Mouse (Mus musculus): ENCODE data around the gene Zfp518a. TPM values are rescaled to one million over a fixed set of nuclear protein-coding genes. Genes with fewer than 3 reads are reported as not detected.

The Zfp518a gene
- 4.9 and 5.4 TPM in 2 replicates for polyA plus RNA-seq (2015; fragmentation: Nextera tagmentation; extraction: Ambion mirVana)

DNA sequence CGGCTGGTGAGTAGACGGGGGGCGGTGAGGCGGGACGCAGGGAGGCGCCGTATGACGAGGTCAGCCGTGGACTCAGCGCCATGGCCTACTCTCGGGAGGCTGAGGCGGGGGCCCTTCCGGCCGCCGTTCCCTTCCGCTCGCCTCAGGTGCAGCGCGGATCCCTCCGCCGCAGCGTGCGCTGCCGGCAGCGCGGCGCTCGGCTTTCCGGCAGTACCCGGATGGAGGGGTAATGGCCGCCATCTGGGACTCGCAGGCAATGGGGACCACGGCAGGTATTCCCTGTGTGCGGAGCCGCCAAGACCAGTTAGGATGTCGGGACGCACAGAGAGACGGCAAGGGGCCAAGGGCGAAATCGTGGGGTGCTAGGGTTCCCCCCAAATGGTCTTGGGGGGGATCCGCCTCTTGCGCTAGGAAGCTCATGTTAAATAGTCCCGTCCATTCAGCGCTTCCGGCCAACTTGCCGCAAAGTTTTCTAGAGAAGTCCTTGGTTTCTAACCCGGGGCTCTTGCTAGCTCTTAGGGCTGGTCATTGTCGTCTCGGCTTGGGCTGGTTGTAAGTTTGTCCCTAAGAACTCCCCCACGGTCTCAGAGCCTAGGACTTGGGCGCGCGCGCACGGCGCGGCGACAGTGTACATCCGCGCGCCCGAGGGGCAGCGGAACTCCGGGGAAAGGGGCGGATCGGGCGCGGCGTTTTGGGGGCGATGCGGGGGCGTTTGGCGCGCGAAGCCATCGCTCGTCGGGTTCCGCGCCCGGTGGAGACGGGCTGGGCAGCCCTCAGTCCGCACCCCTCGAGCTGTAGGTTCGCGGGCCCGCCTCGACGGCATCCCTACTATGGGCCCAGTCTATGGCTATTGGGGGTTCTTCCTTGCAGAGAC, at the start of gene Zfp518a:
Zfp518a (plus strand) TSS at position 187 of the 874 bp plus-strand sequence.
- ATAC-seq (ENCODE audit: low FRiP score, low read depth): peak; percentile 92
- peaks cover 5% of the 10 kb centered on the region for H3K4me1 ChIP-seq (replicated peaks)
- H3K4me2 ChIP-seq: peak within 1 kb of the TSS; percentile 67
- peak within 1 kb of the TSS; percentile 96 for H3K27ac ChIP-seq (replicated peaks)
- H3K27me3 ChIP-seq: peaks cover 26% of the 10 kb centered on the region
- H3K36me3 ChIP-seq: no peaks in the 10 kb centered on the region
- H3K9me3 ChIP-seq: no peaks in the 10 kb centered on the region
- under 1% methylated on average over 89 of the region's 89 CpGs for WGBS
- H3K9ac ChIP-seq: peak within 1 kb of the TSS; percentile 69
- H3K4me3 ChIP-seq: peak within 1 kb of the TSS; percentile 80

DNA sequence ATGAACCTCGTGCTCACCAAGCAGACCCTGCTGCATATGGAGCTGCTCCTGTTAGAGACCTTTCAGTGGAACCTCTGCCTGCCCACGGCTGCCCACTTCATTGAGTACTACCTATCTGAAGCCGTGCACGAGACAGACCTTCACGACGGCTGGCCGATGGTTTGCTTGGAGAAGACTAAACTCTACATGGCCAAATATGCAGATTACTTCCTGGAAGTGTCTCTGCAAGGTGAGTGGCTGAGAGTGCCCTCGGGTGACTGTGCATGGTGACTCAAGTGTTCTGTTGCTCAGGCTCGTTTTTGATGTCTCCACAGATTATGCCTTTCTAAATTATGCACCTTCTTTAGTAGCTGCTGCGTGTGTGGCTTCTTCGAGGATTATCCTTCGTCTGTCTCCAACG, 49.8 kb upstream of the Zfp518a start:
- Histone ChIP-seq H3K9ac (no peak overlapping the region), H3K4me3 (no peak overlapping the region), H3K27ac (replicated peaks) (no peak overlapping the region), H3K27me3 (no peaks in the 10 kb centered on the region), H3K4me1 (replicated peaks) (no peaks in the 10 kb centered on the region), H3K4me2 (no peak overlapping the region), H3K36me3 (peaks cover 70% of the 10 kb centered on the region), H3K9me3 (no peaks in the 10 kb centered on the region)
- 90% methylated on average over 13 of the region's 13 CpGs for WGBS
- ATAC-seq (ENCODE audit: low FRiP score, low read depth): no peak

DNA sequence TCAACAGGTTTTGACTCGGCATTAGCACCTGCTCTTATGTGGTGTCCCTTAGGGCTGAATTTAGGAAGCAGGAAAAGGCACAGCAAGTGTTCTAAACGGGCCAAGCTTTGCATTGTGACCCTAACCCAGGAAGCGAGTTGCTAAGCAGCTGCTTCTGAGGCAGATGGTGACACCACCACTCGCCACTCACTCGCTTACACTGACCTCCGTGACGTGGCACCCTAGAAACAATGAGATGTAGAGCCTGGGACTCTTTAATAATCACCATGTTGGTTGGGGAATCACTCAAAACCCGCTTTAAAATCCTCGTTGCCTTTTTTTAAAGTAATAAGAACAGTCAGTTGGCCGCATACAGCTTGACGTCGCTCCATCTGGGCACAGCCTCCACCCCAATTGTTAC, 45.1 kb upstream of the Zfp518a start:
- Histone ChIP-seq H3K4me1 (replicated peaks) (no peaks in the 10 kb centered on the region), H3K36me3 (peaks cover 51% of the 10 kb centered on the region), H3K27ac (replicated peaks) (no peak overlapping the region), H3K4me2 (no peak overlapping the region), H3K27me3 (no peaks in the 10 kb centered on the region), H3K4me3 (no peak overlapping the region), H3K9me3 (no peaks in the 10 kb centered on the region), H3K9ac (no peak overlapping the region)
- no peak for ATAC-seq (ENCODE audit: low FRiP score, low read depth)
- 71% methylated on average over 12 of the region's 12 CpGs for WGBS

DNA sequence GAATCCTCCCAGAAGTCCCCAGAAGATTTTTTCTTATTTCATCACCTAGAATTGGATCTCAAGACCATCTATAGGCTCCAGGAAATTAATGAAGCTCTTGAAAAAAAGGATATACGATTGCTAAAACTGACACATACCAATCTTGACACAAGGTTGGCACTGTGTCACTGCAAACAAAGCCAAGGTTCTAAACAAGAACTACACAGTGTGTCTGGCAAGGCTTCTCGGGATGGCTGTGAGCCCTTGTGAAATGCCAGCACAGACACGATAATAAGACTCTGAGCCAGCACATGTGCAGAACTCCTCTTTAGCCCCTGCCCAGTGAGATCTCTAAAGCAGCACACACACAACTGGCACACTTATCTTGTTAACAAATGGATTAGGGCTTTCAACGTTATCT, 35.0 kb upstream of the Zfp518a start:
- Histone ChIP-seq H3K36me3 (no peaks in the 10 kb centered on the region), H3K9ac (no peak overlapping the region), H3K4me1 (replicated peaks) (no peaks in the 10 kb centered on the region), H3K9me3 (no peaks in the 10 kb centered on the region), H3K4me2 (no peak overlapping the region), H3K4me3 (no peak overlapping the region), H3K27ac (replicated peaks) (no peak overlapping the region), H3K27me3 (0 out of 2 replicates have a peak, but pooled peaks cover 8% of the 10 kb centered on the region)
- no peak for ATAC-seq (ENCODE audit: low FRiP score, low read depth)
- 60% methylated on average over 4 of the region's 4 CpGs for WGBS

DNA sequence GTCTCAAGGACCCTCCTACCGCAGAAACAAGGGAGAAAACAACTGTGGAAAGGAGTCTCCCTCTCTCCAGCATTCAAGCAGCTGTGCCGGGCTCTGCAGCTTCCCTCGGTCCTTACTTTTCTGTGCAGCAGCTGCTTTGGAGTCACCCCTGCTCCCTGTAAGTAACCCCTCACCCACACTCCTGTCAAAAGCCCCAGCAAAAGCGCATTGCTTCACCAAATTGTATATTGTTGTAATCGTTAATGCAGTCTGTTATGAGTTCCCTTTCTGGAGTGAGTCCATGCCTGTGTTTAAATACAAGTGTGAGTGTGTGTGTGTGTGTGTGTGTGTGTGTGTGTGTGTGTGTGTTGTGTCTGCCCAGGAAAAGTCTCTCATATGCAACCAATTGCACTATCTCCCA, 26.2 kb upstream of the Zfp518a start:
- no peak overlapping the region for H3K27ac ChIP-seq (replicated peaks)
- H3K9ac ChIP-seq: no peak overlapping the region
- no peak for ATAC-seq (ENCODE audit: low FRiP score, low read depth)
- H3K27me3 ChIP-seq: peaks cover 44% of the 10 kb centered on the region; the same call in 1 of the 2 replicates
- H3K4me3 ChIP-seq: no peak overlapping the region
- 40% methylated on average over 5 of the region's 5 CpGs for WGBS
- H3K36me3 ChIP-seq: no peaks in the 10 kb centered on the region
- no peak overlapping the region for H3K4me2 ChIP-seq
- no peaks in the 10 kb centered on the region for H3K4me1 ChIP-seq (replicated peaks)
- no peaks in the 10 kb centered on the region for H3K9me3 ChIP-seq

DNA sequence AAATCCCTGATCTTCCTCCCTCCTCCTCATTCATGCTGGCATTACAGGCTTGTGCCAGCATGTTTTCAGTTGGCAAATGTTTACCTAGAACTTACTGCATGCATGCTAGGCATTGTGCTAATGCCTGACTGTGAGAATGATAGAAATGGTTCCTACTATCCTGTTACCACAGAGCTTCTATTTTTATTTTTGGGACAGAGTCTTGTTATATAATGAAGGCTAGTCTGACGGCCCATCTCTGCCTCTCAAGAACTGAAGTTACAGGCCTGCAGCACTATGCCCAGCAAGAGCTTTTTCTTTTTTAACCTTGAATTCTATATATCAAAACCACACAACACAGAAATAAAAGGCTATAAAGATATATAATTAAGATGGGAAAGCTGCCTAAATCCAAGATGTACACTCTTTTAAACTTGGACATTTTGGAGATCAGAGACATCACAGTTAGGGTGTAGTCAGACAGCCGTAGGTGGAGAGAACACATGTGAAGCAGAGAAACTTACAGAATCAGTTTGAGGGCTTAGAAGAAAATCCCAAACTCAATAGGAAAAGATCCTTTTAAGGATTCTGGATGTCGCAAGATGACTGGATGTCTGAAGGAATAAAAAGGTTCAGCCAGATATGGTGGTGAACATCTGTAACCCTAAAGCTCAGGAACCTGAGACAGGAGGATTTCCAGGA, 24.9 kb upstream of the Zfp518a start:
- Histone ChIP-seq H3K4me3 (no peak overlapping the region), H3K36me3 (no peaks in the 10 kb centered on the region), H3K27me3 (peaks cover 43% of the 10 kb centered on the region), H3K9ac (no peak overlapping the region), H3K9me3 (no peaks in the 10 kb centered on the region), H3K4me2 (no peak overlapping the region), H3K27ac (replicated peaks) (no peak overlapping the region), H3K4me1 (replicated peaks) (no peaks in the 10 kb centered on the region; the same call in 1 of the 2 replicates)
- 90% methylated on average over 3 of the region's 3 CpGs for WGBS
- no peak for ATAC-seq (ENCODE audit: low FRiP score, low read depth)

DNA sequence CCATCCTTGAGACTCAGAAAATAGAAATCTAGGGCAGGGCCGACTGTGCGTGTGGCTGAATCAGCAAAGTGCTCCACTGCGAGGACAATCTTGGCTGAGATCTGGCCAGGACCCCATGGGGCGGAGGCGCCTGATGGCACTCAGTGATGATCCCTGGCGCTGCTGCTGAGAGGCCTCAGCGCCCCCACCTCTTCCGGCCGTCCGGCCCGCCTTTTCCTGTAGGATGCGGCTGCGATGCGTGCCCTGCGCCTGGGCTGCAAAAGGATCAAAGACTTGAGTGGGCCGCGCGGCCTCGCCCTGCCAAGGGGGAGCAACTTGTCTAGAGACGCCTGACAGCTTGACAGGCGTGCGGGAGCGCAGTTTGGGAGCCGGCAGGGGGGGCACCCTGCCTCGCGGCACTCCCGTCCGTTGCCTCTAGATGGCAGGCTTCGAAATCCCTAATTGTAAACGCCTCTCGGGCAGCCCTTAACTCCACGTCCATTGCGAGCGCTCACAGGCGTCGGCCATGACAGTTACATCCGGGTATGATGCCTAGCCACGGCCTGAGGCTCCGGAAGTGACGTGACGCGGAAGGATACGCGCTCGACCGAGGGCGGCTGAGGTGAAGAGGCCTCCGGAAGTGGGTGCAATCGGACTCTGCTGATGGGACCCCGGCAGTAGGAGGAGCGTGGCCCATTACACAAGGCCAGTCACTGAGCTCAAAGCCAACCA, 21.4 kb upstream of the Zfp518a start:
- ATAC-seq (ENCODE audit: low FRiP score, low read depth): peak; percentile 99
- peak overlapping the region; percentile 75 for H3K4me2 ChIP-seq
- WGBS: under 1% methylated on average over 50 of the region's 51 CpGs

DNA sequence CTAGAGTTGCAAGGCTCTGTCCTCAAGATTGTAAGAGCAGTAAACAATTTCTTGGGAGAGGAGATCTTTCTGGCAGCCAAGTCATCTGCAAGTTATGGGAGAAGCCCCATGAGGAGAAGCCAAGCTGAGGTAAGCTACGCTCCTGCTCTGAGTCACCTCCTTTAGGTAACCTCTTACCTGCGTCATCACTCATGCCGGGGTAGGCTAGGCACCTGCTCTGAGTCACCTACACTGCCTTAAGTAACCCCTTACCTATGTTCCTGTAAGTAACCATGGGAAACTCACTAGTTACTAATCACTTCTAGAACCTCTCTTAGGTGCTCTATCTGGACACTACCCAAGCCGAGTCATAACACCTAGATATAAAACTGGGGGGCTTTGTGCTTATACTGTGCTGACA, 12.8 kb upstream of the Zfp518a start:
- no peak overlapping the region for H3K27ac ChIP-seq (replicated peaks)
- no peak for ATAC-seq (ENCODE audit: low FRiP score, low read depth)
- WGBS: 93% methylated on average over 4 of the region's 4 CpGs
- H3K9ac ChIP-seq: no peak overlapping the region
- no peaks in the 10 kb centered on the region for H3K4me1 ChIP-seq (replicated peaks)
- no peak overlapping the region for H3K4me3 ChIP-seq
- no peaks in the 10 kb centered on the region for H3K36me3 ChIP-seq
- H3K4me2 ChIP-seq: no peak overlapping the region
- H3K27me3 ChIP-seq: peaks cover 78% of the 10 kb centered on the region
- no peaks in the 10 kb centered on the region for H3K9me3 ChIP-seq

More for the DNA sequence above, 21.4 kb upstream of the Zfp518a start:
- Histone ChIP-seq H3K9ac (peak overlapping the region; percentile 66), H3K36me3 (no peaks in the 10 kb centered on the region), H3K4me3 (peak overlapping the region; percentile 72), H3K4me1 (replicated peaks) (no peaks in the 10 kb centered on the region; the same call in 1 of the 2 replicates), H3K9me3 (no peaks in the 10 kb centered on the region), H3K27ac (replicated peaks) (peak overlapping the region; percentile 97), H3K27me3 (peaks cover 57% of the 10 kb centered on the region)

DNA sequence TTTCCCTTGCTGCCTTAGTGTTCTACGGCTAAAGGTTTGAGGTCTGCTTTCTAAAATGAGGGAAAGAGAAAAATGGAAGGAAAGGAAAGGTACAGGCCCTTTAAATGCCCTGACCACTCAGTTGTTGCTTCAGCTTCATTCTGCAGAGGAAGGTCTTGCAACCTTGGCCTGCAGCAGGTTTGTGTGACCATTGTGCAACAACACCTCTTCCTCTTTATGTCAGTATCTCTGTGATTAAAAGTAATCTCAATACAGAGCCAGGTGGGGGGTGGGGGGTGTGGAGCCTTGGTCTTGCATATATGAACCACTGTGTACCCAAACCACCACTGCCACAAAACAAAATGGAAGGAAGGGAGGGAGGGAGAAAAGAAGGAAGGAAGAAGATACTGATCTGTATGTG, 5.6 kb upstream of the Zfp518a start:
- no peak overlapping the region for H3K9ac ChIP-seq
- no peak overlapping the region for H3K27ac ChIP-seq (replicated peaks)
- peaks cover 69% of the 10 kb centered on the region for H3K27me3 ChIP-seq
- H3K4me1 ChIP-seq (replicated peaks): no peaks in the 10 kb centered on the region
- ATAC-seq (ENCODE audit: low FRiP score, low read depth): no peak
- no peaks in the 10 kb centered on the region for H3K9me3 ChIP-seq
- 86% methylated on average over 1 of the region's 1 CpGs for WGBS
- no peaks in the 10 kb centered on the region for H3K36me3 ChIP-seq
- H3K4me3 ChIP-seq: no peak overlapping the region
- H3K4me2 ChIP-seq: no peak overlapping the region

DNA sequence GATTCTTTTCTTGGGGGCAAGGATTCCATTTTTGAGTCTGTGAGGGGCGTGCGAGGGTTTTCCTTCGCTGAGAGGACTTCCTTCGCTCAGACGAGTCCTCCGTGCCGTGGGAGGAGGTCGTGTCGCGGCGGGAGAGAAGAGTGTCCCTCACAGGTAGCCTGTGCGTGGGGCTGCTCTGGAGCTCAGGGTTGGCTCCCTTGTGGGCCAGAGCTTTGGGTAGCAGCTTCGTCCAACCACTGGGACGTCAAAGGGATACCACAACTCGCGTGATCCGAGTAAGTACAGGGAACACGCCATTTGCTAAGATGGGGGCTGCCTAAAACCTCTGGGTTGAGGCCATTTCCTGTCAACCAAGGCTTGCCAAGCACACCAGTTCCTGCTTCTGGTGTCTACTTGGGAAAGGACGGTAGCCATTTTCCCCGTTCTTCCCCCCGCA, 416 bp upstream of the Zfp518a start:
- Histone ChIP-seq H3K9me3 (no peaks in the 10 kb centered on the region), H3K27ac (replicated peaks) (peak overlapping the region; percentile 96), H3K4me1 (replicated peaks) (peaks cover 5% of the 10 kb centered on the region), H3K9ac (peak overlapping the region; percentile 69), H3K4me3 (peak overlapping the region; percentile 80), H3K36me3 (no peaks in the 10 kb centered on the region), H3K4me2 (peak overlapping the region; percentile 67), H3K27me3 (peaks cover 31% of the 10 kb centered on the region)
- ATAC-seq (ENCODE audit: low FRiP score, low read depth): peak; percentile 82
- WGBS: 48% methylated on average over 21 of the region's 21 CpGs

DNA sequence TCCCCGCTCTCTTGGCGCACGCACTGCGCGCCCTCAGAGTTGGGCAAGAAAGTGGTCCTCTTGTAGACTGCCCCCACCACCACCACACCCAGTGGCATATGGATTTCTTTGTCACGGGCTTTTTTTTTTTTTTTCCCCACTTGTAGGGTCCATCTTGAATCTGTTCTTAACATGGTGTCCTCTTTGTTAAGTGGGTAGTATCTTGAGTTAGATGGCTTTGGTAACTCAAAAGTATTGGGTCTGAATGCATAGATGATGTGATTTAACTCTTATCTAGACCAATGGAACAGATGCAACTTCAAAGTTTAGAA, 843 bp downstream of the Zfp518a start:
- H3K4me2 ChIP-seq: peak overlapping the region; percentile 67
- H3K9me3 ChIP-seq: no peaks in the 10 kb centered on the region
- peak overlapping the region; percentile 96 for H3K27ac ChIP-seq (replicated peaks)
- H3K27me3 ChIP-seq: peaks cover 23% of the 10 kb centered on the region
- peaks cover 5% of the 10 kb centered on the region for H3K4me1 ChIP-seq (replicated peaks)
- H3K9ac ChIP-seq: peak overlapping the region; percentile 69
- 0% methylated on average over 5 of the region's 6 CpGs for WGBS
- H3K4me3 ChIP-seq: peak overlapping the region; percentile 80
- no peaks in the 10 kb centered on the region for H3K36me3 ChIP-seq
- no peak for ATAC-seq (ENCODE audit: low FRiP score, low read depth)

Data from hindbrain, embryonic 15.5 days (tissue).